Mouse (Mus musculus): Measurements from ENCODE around the gene Hfm1.

DNA sequence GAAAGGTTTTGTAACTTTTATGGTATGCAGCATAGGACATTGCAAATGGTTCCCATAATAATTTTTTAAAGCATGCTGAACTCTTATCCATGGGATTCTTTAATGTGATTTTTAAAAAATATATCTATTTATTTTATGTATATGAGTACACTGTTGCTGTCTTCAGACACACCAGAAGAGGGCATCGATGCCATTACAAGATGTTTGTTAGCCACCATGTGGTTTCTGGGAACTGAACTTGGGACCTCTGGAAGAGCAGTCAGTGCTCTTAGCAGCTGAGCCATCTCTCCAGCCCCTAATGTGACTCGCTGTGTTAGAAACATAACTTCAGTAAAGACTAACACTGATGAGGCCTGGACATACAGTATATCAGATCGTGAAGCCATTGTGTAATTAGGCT, 40.3 kb upstream of the Hfm1 start:
- TF ChIP-seq CTCF (IDR thresholded peaks at IDR 0.05; ENCODE audit: extremely low read depth, insufficient read depth, insufficient read length, insufficient replicate concordance): no peak
- no peak for TF ChIP-seq POLR2A (IDR thresholded peaks at IDR 0.05; ENCODE audit: low read depth, low read length)

Measured in spleen, adult 2 months (tissue).